Comparison of ENCODE assay signal across 9 mouse cellular contexts in genomic region chr1:36090011-36090721, GRCm38 (mm10). TPM values are rescaled to one million over a fixed set of nuclear protein-coding genes. Genes with fewer than 3 reads are reported as not detected.
DNase-seq lines count a peak whose midpoint lies in the region; ATAC-seq lines count a peak whose summit lies in the region.
"Had no signal": no experiment of that assay in that cellular context is flagged by ENCODE, and none has a peak within 500 bp of the region (broad histone marks: within the 10 kb centered on the region; RNA-seq: fewer than 3 reads in every experiment).

No protein-coding gene starts in this region.

- DNase-seq in heart, adult 9 months (ENCODE audit: low spot score in 2 of 2): no peak
- peak; percentile 41 for DNase-seq in urinary bladder, postnatal 14 days (ENCODE audit: low spot score)
- no peak for DNase-seq in urinary bladder, postnatal 25 days (ENCODE audit: low spot score)
- peak; percentile 39 to 66 for DNase-seq in kidney, postnatal 36 days
- no peak for DNase-seq in left cerebral cortex, adult 18-20 months (ENCODE audit: low spot score in 2 of 2)
- no peak for DNase-seq in gastrocnemius, postnatal 4 days (ENCODE audit: low spot score in 2 of 2)
- DNase-seq in left cerebral cortex, postnatal 25 days (ENCODE audit: low spot score in 2 of 2): no peak
- DNase-seq: thymus, postnatal 4 days had no signal

- ATAC-seq in heart, embryonic 11.5 days (replicated peaks; ENCODE audit: insufficient number of reproducible peaks, low FRiP score, low TSS enrichment): no peak

- 53% methylated on average over 6 of the region's 6 CpGs for WGBS in heart, embryonic 11.5 days (ENCODE audit: insufficient replicate concordance)

- H3K9ac ChIP-seq in heart, embryonic 11.5 days (ENCODE audit: low read depth, low read length): no peak overlapping the region

- H3K27ac ChIP-seq in heart, embryonic 11.5 days (ENCODE audit: low read depth, low read length): peak overlapping the region; percentile 6; the same call in 1 of the 2 replicates

- peaks cover 43% of the 10 kb centered on the region for H3K4me1 ChIP-seq in heart, embryonic 11.5 days (ENCODE audit: control insufficient read depth, insufficient read depth, low read length)

- intact Hi-C loops in left cerebral cortex, postnatal 25 days (cut with DNase I): no loop called here

- H3K36me3 ChIP-seq in heart, embryonic 11.5 days (ENCODE audit: control insufficient read depth, insufficient read depth, low read length): peaks cover 17% of the 10 kb centered on the region; the same call in 1 of the 2 replicates

- H3K27me3 ChIP-seq in heart, embryonic 11.5 days (ENCODE audit: control insufficient read depth, insufficient read depth, low read length): no peaks in the 10 kb centered on the region

- H3K4me3 ChIP-seq in heart, embryonic 11.5 days (ENCODE audit: low read depth, low read length): no peak overlapping the region

- no peaks in the 10 kb centered on the region for H3K9me3 ChIP-seq in heart, embryonic 11.5 days (replicated peaks; ENCODE audit: control insufficient read depth, low read length)

- H3K4me2 ChIP-seq in heart, embryonic 11.5 days: no peak overlapping the region

RNA-seq across cellular contexts. Expression of gene Hs6st1, which starts 22.0 kb away (rescaled TPM):
- 10.2 and 12.6 TPM in 2 replicates for polyA plus RNA-seq in heart, embryonic 11.5 days (2014; fragmentation: Nextera tagmentation; extraction: Ambion mirVana)
- 10 to 100 TPM; 48.6 to 51.7 TPM for total RNA-seq in left cerebral cortex, adult 18-20 months (2021)
- total RNA-seq in gastrocnemius, postnatal 4 days (2021): 10 to 100 TPM; 39.7 to 40.5 TPM
- 10 to 100 TPM; 57.7 to 57.9 TPM for total RNA-seq in left cerebral cortex, postnatal 25 days (2021)

Comparison
In these comparisons a context has a peak if more than half of its experiments do, and no peak if none do; other contexts are left out.
1. DNase-seq: peak in urinary bladder, postnatal 14 days (single experiment) and kidney, postnatal 36 days (2 of 2); none in heart, adult 9 months (0 of 2), urinary bladder, postnatal 25 days (single experiment), left cerebral cortex, adult 18-20 months (0 of 2), gastrocnemius, postnatal 4 days (0 of 2) and left cerebral cortex, postnatal 25 days (0 of 2).